Mouse (Mus musculus) c-Kit-positive CD71-positive TER-119-negative erythroid progenitor cells, embryonic 14.5 days (primary cell): ENCODE results near the gene Tbx2.

Experiments
- DNase-seq: peaks from one replicate; pipeline ENCODE4 v3.0.0-alpha.2; 2013; ENCODE audit warnings: low read depth

Tbx2 gene

DNA sequence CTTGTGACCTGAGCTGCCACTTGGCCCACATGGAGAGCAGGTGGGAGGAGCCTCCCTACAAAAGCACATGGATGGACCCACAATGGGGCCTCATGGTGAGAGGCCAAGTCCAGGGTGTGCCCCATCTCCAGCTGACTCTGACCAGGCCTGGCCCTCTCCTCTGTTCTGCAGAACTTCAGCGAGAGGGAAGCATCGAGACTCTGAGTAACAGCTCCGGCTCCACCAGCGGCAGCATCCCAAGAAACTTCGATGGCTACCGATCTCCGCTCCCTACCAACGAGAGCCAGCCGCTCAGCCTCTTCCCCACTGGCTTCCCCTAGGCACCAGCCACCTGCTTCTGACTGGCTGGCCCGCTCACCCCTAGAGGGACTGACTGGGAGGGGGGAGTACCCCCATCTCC, 7.3 kb upstream of the Tbx2 start:
- no peak for DNase-seq

DNA sequence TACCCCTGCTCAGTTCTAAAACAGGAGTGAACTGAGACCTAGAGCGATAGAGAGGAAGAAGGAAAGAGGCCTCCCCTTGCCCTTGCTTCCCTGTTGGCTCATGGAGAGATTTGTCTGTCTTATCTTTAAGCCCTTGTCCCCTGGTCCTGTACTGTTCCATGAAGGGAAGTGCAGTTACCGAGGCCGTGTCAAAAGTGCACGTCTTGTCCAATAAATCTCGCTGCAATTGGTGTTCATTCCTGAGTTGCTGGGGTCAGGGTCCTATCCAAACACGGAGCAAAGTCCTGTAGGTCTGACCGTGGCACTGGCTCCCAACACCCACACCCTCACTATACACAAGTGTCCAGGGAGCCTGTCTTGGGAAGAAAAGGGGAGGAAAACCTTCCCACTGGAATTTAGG, 6.5 kb upstream of the Tbx2 start:
- DNase-seq: no peak

DNA sequence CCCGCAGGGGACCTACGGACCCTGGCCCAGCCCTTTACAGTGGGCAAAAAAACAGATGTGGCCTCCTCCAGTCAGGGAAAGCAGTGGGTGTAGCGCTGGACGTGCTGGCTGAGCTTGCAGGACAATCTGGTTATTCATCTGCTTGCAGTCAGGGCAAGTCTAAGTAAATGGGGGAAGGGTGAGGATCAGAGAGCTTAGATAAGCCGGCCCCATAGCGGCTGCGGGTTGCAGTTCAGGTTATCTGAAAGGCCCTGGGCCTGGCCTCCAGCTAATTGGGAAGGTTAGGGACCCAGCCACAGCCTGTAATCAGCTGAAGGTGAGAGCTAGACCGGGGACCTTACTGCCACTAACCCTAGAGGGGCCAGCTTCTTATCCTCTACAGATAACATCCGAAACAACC, 5.0 kb upstream of the Tbx2 start:
- no peak for DNase-seq

DNA sequence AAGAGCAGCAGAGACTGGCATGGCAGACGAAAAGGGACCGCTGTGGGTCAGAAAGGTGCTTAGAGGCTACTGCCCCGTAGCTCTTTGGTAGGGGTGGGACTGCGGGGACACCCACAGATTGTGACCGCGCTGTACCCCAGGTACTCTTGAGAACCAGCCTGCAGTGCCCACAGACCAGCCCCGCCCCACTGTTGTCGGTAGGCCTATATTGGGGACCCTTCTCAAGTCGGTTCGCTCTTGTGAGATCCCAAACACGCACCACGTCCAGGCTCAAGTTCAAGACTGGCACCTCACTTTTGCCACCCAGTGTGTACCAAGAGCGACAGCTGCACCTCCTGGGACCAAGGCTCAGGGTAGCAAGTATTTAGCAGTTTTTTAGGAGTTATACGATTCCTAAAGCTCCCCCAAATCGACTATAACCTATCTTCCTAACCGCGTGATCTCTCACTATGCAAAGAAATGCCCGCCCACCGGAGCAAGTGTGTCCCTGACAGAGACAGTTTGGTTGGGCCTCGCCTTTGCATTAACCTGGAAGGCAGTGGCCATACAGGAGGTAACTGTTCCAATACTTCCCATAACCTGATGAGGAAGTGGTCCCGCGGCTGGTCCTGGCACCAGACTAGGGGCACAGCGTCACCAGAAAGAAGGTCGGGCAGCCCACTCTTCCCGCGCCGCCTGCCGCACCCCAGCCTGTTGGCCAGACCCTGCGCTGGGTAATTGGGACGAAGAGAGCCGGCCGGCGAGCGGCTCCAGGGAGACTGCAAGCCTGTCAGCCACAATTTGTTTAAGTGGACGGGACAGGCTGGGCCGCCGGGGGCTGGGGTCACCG, 3.4 kb upstream of the Tbx2 start:
- DNase-seq: no peak

DNA sequence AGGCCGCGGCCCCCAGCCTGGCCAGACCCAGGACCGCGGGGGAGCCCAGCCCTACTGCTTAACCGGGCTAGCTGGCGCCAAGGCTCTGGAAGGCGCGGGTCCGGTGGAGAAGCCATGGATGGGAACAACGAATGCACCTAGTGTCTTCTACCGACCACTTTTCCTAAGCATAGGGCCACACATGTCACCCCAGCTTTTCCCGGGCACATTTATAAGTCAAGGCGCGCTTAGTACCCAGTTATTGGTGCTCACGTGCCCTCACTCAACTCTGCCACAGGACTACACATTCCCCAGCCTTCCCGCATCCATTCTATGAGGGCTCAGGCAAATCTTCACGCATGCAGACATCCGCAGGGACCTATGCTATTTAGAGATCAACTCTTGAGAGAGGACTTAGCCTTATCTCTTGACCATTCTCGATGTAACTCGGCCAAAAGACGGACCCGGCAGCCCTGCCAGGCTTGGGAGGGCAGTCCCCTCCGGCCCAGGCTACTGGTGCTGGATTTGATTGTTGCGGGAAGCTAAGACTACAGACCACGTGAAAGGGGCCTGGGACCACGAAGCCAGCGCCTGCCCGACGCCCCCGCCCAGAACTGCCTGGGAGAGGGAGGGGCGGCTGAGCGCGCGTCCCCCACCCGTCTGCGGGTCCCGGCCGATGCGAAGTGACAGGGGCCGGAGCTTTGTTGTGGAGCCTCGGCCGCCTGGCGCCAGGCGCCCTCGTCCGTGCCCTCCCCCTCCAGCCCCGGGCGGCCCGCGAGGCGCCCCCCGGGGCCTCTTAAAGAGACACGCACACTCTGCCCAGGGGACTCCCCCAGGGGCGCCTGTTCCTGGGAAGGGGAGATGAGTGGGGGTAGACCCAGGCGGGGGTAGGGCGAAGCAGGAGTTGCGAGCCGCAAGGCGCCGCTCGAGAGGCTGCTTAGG, 2.6 kb upstream of the Tbx2 start:
- no peak for DNase-seq

DNA sequence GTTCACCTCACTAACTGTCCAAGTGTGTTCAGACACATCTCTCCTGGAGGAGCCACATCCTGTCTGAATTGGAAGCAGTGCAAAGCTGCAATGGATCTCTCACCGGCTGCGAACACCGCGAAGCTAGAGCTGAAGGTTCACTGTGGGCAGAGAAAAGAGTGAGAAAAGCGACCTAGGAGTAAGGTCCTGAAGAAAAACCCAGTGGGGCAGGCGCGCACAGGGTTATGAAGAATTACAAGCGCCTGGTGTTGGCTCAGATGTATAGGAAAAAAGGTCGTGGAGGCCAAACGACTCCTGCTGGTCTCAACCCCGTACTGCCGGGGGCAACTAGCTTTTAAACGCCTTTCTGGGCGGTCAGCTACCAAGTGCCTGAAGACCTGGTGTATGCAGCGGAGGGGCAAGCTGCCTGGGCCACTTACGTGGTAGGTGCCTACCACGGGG, 1.4 kb upstream of the Tbx2 start:
- DNase-seq: no peak

DNA sequence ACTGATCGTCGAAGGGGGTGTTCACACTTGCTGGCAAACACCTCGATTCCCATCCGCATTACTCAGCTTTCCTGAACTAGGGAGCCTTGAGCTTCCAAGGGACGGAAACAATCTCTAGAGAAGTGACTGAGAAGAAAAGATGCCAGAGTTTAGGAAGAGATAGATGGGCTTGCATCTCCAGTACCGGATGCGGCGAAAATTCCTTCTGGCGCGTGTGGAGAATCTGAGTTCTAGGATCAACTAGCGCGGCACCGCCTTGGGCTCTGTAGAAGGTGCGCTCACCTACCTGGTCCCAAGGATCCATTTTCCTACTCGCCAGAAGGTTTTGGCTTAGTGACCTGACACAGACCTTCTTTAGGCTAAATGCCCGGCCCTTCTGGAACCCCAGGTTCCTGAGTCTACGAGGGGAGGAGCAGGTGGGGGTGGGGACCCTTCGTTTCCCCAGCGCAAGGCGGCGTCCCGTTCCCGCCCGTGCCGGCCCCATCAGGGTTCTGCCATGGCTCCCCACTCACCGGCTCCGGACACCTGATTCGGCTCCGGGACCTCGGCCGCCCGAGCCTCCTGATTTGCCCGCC, 608 bp upstream of the Tbx2 start:
- DNase-seq: no peak

DNA sequence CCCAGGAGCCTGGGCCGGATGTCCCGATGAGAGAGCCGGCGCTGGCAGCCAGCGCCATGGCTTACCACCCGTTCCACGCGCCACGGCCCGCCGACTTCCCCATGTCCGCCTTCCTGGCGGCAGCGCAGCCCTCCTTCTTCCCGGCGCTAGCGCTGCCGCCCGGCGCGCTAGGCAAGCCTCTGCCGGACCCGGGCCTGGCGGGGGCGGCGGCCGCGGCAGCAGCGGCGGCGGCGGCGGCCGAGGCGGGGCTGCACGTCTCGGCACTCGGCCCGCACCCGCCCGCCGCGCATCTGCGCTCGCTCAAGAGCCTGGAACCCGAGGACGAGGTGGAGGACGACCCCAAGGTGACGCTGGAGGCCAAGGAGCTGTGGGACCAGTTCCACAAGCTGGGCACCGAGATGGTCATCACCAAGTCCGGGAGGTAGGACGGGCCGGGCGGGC, 750 bp downstream of the Tbx2 start:
- DNase-seq: no peak

DNA sequence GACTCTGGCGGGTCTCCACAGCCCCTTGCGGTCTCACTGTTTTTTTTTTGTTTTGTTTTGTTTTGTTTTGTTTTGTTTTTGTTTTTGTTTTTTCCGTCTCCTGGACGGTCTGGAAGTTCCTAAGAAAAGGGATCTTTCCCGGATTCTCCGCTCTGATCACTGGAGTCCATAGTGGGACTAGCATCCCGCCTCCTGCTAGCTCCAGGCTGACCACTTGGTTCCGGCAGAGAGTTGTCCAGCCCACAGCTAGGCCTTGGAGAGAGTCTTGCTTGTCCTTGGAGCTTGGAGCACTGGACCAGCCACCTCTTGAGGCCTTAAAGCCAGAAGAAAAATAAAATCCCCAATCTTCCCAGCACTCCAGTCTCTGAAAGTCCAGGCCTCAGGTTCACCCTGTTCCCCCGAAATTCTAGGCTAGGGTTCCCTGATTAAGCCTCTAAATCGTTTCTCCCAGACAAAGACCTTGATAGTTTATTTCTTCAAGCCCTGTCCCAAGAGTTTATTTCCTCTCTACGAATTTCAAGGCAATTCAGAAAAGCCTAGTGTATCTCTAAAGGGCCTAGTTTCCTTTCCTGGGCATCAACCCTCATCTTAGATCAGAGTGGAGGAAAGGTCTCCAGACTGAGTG, 1.5 kb downstream of the Tbx2 start:
- no peak for DNase-seq

DNA sequence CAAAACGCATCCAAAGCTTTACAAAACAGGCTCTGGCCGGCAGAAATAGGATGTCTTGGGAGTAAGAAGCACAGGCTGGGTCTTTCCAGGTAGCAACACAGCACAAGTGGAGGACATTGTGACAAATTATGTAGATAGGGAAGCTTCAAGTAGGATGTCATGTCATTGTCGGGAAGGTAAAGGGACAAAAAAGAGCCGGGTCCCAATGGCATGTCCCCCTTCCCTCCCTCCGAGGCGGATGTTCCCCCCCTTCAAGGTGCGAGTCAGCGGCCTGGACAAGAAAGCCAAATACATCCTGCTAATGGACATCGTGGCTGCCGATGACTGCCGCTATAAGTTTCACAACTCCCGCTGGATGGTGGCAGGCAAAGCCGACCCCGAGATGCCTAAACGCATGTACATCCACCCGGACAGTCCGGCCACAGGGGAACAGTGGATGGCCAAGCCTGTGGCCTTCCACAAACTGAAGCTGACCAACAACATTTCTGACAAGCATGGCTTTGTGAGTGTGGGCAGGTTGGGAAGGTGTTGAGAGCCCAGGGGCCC, 2.1 kb downstream of the Tbx2 start:
- DNase-seq: no peak

DNA sequence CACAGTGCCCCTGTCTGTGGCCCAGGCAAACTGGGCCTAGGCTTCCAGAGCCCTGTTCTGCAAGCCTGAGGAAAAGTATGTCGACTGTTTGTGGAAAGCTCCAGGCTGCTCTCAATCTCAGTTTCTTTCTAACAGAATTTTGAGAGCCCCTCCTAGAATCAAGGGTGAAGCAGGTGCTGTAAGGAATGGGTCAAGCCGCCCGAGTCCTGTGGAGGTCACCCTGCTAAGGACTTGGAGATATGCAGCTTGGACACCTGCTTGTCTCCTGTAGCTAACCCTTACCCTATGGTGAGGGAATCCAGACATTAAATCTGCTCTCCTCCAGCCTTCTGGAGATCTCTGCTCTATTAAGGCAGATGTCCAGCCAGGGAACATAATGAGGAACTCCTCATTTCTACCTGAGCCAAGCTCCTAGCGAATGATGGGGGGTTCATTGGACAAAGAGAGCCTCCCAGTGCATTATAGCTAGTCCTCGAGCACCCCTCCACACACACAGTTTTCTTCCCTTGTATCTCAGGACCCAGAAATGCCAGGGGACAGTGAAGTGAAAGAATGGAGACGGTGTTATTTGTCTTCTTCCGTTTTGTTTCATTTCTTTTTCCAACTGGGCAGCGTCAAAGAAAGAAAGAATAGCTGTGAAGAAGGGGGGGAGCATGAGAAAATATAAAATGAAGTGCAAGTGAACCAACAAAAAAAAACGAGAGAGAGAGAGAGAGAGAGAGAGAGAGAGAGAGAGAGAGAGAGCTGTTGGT, 2.8 kb downstream of the Tbx2 start:
- no peak for DNase-seq

DNA sequence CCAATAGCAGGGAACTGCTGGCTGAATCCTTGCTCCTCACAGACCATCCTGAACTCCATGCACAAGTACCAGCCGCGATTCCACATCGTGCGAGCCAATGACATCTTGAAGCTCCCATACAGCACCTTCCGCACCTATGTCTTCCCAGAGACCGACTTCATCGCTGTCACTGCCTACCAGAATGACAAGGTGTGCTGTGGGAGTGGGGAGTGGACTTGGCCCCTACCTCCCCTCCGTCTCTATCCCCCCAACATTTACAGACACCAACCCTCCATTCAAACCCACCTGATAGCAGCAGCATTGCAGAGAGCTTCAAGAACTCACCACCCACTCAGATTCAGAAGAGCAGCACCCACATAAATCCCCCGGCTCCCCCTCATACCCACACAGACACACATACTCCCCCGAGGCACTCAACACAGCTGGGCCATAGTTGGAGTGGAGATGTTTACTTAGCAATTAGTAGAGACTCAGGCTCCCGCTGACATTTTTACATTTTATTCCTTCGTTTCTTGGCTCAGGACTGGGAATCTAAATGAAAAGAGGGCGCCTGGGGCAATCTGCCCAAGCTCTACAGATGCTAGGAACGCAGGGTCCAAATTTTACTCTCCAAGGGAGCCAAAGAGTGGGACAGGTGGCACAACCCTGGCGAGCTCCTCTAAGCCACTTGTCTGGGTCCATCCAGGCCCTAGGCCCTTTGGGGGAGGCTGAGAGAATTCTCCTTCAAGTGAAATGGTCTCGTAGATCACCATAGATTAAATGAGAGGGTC, 3.6 kb downstream of the Tbx2 start:
- DNase-seq: no peak

DNA sequence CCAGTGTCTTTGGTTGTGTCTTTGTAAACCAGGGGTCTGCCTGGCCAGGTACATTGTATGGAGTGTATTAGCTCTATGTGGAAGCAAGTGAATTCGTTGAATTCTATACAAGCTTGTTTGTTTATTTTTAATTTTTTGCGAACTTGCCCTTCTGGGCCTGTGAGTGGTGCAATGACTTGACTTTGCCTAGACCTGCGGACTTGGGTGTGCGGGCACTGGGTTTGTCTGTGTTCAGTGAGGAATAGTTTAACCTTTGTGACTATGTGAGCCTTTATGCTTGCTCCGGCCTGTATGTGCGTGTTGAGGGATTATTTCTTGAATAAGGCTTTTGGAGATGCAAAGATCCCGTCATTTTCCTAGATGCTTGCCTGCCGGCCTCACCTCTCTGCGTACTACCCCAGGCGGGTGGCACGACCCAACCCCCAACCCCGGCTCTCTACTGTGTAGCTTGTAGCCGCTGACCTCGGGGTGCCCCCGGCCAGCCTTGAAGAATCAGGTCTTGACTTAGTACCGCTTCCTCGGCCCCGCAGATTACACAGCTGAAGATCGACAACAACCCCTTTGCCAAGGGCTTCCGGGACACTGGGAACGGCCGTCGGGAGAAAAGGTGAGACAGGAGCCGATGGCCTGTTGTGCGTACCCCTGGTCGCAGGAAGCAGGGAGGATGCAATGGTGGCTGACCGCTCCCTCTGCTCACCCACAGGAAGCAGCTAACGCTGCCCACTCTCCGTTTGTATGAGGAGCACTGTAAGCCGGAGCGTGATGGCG, 4.4 kb downstream of the Tbx2 start:
- DNase-seq: no peak

DNA sequence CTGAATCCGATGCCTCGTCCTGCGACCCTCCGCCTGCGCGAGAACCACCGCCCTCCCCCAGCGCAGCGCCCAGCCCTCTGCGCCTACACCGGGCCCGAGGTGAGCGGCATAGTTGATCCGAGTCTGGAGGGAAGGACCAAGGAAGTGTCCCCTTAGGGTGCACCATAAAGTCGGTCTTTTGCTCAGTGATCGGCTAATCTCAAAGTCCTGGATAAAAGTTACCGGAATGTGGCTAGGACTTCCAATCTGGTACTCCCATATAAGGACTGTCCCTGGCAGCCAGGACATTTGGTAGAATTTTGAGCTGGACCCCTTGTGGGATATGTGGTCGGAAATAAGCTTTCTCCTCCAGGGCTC, 4.9 kb downstream of the Tbx2 start:
- DNase-seq: no peak

DNA sequence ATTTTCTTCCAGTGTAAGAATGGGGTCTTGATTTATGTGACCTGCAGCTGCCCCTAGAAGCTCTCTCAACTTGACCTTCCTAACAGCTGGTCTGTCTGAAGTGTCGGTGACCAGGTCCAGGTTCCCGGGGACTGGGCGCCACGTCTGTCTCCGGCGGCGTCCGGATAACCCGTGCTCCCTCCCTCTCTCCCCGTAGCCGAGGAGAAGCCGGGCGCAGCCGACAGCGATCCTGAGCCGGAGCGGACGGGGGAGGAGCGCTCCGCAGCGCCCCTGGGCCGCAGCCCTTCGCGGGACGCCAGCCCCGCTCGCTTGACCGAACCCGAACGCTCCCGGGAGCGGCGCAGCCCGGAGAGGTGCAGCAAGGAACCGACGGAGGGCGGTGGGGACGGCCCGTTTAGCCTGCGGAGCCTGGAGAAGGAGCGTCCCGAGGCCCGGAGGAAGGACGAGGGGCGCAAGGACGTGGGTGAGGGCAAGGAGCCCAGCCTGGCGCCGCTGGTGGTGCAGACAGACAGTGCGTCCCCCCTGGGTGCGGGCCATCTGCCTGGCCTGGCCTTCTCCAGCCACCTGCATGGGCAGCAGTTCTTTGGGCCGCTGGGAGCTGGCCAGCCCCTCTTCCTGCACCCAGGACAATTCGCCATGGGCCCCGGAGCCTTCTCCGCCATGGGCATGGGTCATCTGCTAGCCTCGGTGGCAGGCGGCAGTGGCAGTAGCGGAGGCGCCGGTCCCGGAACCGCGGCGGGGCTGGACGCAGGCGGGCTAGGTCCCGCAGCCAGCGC, 5.5 kb downstream of the Tbx2 start:
- no peak for DNase-seq

DNA sequence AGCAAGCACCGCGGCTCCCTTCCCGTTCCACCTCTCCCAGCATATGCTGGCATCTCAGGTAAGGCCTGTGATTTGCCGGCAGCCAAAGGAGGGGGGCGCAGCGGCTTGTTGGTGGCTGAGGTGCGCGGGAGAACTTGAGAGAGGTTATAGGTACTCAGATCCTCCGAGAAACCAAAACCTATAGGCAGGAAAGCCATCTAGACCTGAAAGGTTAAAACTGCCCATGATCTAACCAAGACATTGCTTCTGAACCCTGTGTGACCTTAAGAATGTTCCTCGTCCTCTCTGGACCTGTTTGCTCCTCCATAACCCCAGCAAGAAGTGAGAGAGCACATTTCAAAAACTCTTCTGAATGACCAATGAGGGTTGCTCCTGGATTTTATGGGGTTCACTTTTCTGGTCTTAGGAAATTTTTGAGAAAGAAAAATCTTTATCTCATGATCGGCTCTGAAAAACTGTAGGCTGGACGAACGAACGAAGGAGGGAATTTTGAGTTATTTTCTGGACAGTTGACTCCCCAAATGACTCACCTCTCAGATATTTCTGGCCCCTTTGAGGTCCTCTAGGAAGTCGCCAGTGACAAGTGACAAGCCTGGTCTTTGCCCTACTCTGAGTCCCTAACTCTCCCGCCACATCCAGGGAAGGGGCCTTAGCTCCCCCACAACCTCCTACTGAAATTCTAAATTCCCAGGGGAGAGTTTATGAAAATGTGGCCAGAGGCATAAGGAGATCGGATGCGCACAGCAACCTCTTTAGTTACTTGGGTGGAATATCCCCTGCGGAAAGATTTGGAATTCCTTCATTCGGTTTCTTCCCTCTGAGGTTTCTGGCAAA, 6.3 kb downstream of the Tbx2 start:
- DNase-seq: no peak

DNA sequence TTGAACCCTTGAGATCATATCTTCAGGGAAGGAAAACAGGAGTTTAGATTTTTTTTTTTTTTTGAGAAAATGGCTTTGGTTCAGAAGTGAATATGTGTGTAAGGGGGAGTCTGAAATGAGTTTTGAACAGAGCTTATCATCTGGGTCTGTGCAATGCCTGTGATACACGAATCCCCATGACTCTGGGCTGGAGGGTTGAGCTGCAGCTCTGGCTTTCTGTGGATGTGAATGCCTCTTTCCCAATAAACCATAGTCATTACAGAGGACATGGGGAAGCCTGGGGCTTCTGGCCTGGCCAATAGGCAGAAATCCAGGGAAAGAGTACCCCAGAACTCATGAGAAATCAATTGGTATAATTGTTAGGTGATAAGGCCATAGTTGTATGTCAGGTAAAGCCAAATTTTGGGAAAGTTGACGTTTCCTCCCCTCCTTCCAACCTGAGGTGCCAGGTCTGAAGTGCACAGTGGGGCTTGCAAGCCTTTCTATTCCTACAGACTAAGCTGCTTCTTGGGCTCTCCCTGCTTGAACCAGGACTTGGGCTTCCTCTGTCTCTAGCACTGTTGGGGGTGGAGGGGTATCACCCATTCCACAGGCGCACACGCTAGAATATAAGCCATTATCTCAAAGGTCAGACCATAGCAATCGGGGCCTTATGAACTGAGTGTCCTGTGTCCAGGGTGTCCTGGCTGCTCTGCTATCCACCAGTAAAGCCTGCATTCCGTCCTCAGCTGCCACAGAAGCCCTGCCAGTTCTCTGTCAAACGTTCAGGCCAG, 7.1 kb downstream of the Tbx2 start:
- no peak for DNase-seq
